Mouse (Mus musculus) hindbrain, postnatal 0 days (tissue): Measurements from ENCODE around the gene Dram1. TPM values are rescaled to one million over a fixed set of nuclear protein-coding genes. Genes with fewer than 3 reads are reported as not detected.
A peak's percentile ranks its signal among the peaks of the same experiment; 100 is the strongest.

Experiments
- ATAC-seq: fragments of 200-750 bp; cut with Nextera tagmentation; 2 replicates; pipeline ENCODE4 v1.8.0; 2017; ENCODE audit warnings: mild to moderate bottlenecking, moderate TSS enrichment, moderate library complexity
- DNase-seq: peaks from one replicate; pipeline ENCODE4 v3.0.0-alpha.2; 2015; ENCODE audit warnings: low spot score
- H3K27ac ChIP-seq: fragments of 300-500 bp; sonication (generic); 2 replicates; pipeline ENCODE4 v1.5.1; 2014; ENCODE audit warnings: mild to moderate bottlenecking
- H3K27me3 ChIP-seq: fragments of 300-500 bp; sonication (generic); 2 replicates; pipeline ENCODE4 v1.6.1; 2014; ENCODE audit warnings: low read length, mixed read lengths; ENCODE audit not compliant: insufficient read depth
- H3K36me3 ChIP-seq: fragments of 300-500 bp; sonication (generic); 2 replicates; pipeline ENCODE4 v1.6.1; 2014; ENCODE audit warnings: low read length, mixed read lengths; ENCODE audit not compliant: insufficient read depth
- H3K4me1 ChIP-seq: fragments of 300-500 bp; sonication (generic); 2 replicates; pipeline ENCODE4 v1.6.1; 2014; ENCODE audit warnings: antibody characterized with exemption, low read length, mixed read lengths; ENCODE audit not compliant: insufficient read depth
- H3K4me2 ChIP-seq: fragments of 300-500 bp; sonication (generic); 2 replicates; pipeline ENCODE4 v1.6.1; 2014; ENCODE audit warnings: low read depth, mild to moderate bottlenecking, low read length, moderate library complexity, mixed read lengths
- H3K4me3 ChIP-seq: fragments of 300-500 bp; sonication (generic); 2 replicates; pipeline ENCODE4 v1.5.1; 2014; ENCODE audit warnings: low read length
- H3K9ac ChIP-seq: fragments of 300-500 bp; sonication (generic); replicated peaks from 2 replicates; pipeline ENCODE4 v1.6.1; 2014; ENCODE audit warnings: mild to moderate bottlenecking, low read length, moderate library complexity, mixed read lengths
- H3K9me3 ChIP-seq: fragments of 300-500 bp; sonication (generic); 2 replicates; pipeline ENCODE4 v1.6.1; 2016; ENCODE audit warnings: low read length, mixed read lengths
- CTCF ChIP-seq: IDR thresholded peaks from 2 replicates; pipeline ENCODE4 v1.5.1; 2016; ENCODE audit warnings: antibody characterized with exemption, control low read depth, low read depth
- WGBS: fragments of 180-500 bp; shearing (Covaris S2); extraction: QIAGEN DNeasy Blood & Tissue Kit; methylation state at CpG from one replicate; pipeline ENCODE4 v1.1.7; 2014; 5-methylcytosine and 5-hydroxymethylcytosine counted together
- polyA plus RNA-seq: library from polyadenylated mRNA; unstranded; fragments of >200 nt; fragmentation: Nextera tagmentation; extraction: Ambion mirVana; gene quantifications from 2 replicates; pipeline ENCODE4 v1.2.1, GENCODE M21; 2015
- total RNA-seq: library from RNA; depleted of rRNA; stranded (reverse); fragments of >200 nt; gene quantifications from 2 replicates; pipeline ENCODE4 v1.2.3, GENCODE M21; 2014

The Dram1 gene
- total and polyA plus RNA-seq, 2 experiments from 2014 or later, result 0.42 to 0.51 TPM

- ATAC-seq (peak; percentile 53; the same call in 1 of the 2 replicates), DNase-seq (no peak)
- Histone ChIP-seq H3K4me1 (no peaks in the 10 kb centered on the region), H3K27me3 (no peaks in the 10 kb centered on the region), H3K27ac (no peak overlapping the region), H3K9ac (no peak overlapping the region), H3K4me2 (no peak overlapping the region), H3K36me3 (no peaks in the 10 kb centered on the region), H3K4me3 (no peak overlapping the region), H3K9me3 (no peaks in the 10 kb centered on the region)
- no peak for TF ChIP-seq CTCF
- WGBS, result 60% methylated on average over 12 of the region's 12 CpGs
These were observed 58.0 kb downstream of the Dram1 start for GRCm38 (mm10) chr10:88320714-88321416.

GRCm38 (mm10) chr10:88318179-88318578 lies 60.7 kb downstream of the Dram1 start:
- no peak for TF ChIP-seq CTCF
- no peak overlapping the region for H3K27ac ChIP-seq
- no peaks in the 10 kb centered on the region for H3K9me3 ChIP-seq
- H3K9ac ChIP-seq, result no peak overlapping the region
- H3K4me2 ChIP-seq, result no peak overlapping the region
- no peaks in the 10 kb centered on the region for H3K27me3 ChIP-seq
- ATAC-seq (no peak), DNase-seq (no peak)
- no peak overlapping the region for H3K4me3 ChIP-seq
- no peaks in the 10 kb centered on the region for H3K36me3 ChIP-seq
- WGBS, result 77% methylated on average over 4 of the region's 4 CpGs
- H3K4me1 ChIP-seq, result no peaks in the 10 kb centered on the region

GRCm38 (mm10) chr10:88317151-88317550 lies 61.7 kb downstream of the Dram1 start:
- Histone ChIP-seq H3K27me3 (no peaks in the 10 kb centered on the region), H3K9me3 (no peaks in the 10 kb centered on the region), H3K27ac (no peak overlapping the region), H3K4me2 (no peak overlapping the region), H3K36me3 (no peaks in the 10 kb centered on the region), H3K4me1 (no peaks in the 10 kb centered on the region), H3K4me3 (no peak overlapping the region), H3K9ac (no peak overlapping the region)
- TF ChIP-seq CTCF, result no peak
- no peak for DNase-seq
- WGBS, result 83% methylated on average over 5 of the region's 5 CpGs
- ATAC-seq, result no peak

- no peak for ATAC-seq
- WGBS, result 77% methylated on average over 5 of the region's 5 CpGs
These were observed 64.0 kb downstream of the Dram1 start for GRCm38 (mm10) chr10:88314841-88315240.

GRCm38 (mm10) chr10:88309851-88310250 lies 69.0 kb downstream of the Dram1 start:
- Histone ChIP-seq H3K9ac (no peak overlapping the region), H3K27ac (no peak overlapping the region), H3K4me1 (no peaks in the 10 kb centered on the region), H3K27me3 (no peaks in the 10 kb centered on the region), H3K4me3 (no peak overlapping the region), H3K4me2 (no peak overlapping the region), H3K36me3 (no peaks in the 10 kb centered on the region), H3K9me3 (no peaks in the 10 kb centered on the region)
- 90% methylated on average over 10 of the region's 10 CpGs for WGBS
- DNase-seq, result no peak
- no peak for TF ChIP-seq CTCF
- no peak for ATAC-seq

More at GRCm38 (mm10) chr10:88314841-88315240, 64.0 kb downstream of the Dram1 start:
- no peak overlapping the region for H3K9ac ChIP-seq
- no peaks in the 10 kb centered on the region for H3K36me3 ChIP-seq
- no peak overlapping the region for H3K27ac ChIP-seq
- H3K4me3 ChIP-seq, result no peak overlapping the region
- no peaks in the 10 kb centered on the region for H3K4me1 ChIP-seq
- TF ChIP-seq CTCF, result no peak
- H3K27me3 ChIP-seq, result no peaks in the 10 kb centered on the region
- no peaks in the 10 kb centered on the region for H3K9me3 ChIP-seq
- H3K4me2 ChIP-seq, result no peak overlapping the region
- no peak for DNase-seq

GRCm38 (mm10) chr10:88306235-88306634 lies 72.6 kb downstream of the Dram1 start:
- H3K36me3 ChIP-seq, result no peaks in the 10 kb centered on the region
- no peaks in the 10 kb centered on the region for H3K27me3 ChIP-seq
- DNase-seq (no peak), ATAC-seq (no peak)
- no peak overlapping the region for H3K4me2 ChIP-seq
- TF ChIP-seq CTCF, result peak; percentile 32
- no peaks in the 10 kb centered on the region for H3K9me3 ChIP-seq
- H3K9ac ChIP-seq, result no peak overlapping the region
- WGBS, result 93% methylated on average over 3 of the region's 3 CpGs
- no peak overlapping the region for H3K4me3 ChIP-seq
- no peak overlapping the region for H3K27ac ChIP-seq
- H3K4me1 ChIP-seq, result no peaks in the 10 kb centered on the region

GRCm38 (mm10) chr10:88304302-88304701 lies 74.6 kb downstream of the Dram1 start:
- no peak overlapping the region for H3K4me2 ChIP-seq
- H3K4me3 ChIP-seq, result no peak overlapping the region
- TF ChIP-seq CTCF, result peak; percentile 83
- no peak overlapping the region for H3K27ac ChIP-seq
- DNase-seq (peak; percentile 85), ATAC-seq (peak; percentile 74)
- no peaks in the 10 kb centered on the region for H3K36me3 ChIP-seq
- no peak overlapping the region for H3K9ac ChIP-seq
- 13% methylated on average over 4 of the region's 4 CpGs for WGBS
- no peaks in the 10 kb centered on the region for H3K27me3 ChIP-seq
- no peaks in the 10 kb centered on the region for H3K9me3 ChIP-seq
- no peaks in the 10 kb centered on the region for H3K4me1 ChIP-seq
